Mouse (Mus musculus) lung, postnatal 36 days (tissue): ENCODE data around the gene Kcnk13.

Experiments used
- DNase-seq: peaks from one replicate; pipeline ENCODE4 v3.0.0; 2022; ENCODE audit warnings: mixed read lengths

Gene Kcnk13

GRCm38 (mm10) chr12:100023821-100024365 is 59.6 kb downstream of the Kcnk13 start:
- no peak for DNase-seq

- DNase-seq: no peak
Measured at GRCm38 (mm10) chr12:100025675-100026074, 61.4 kb downstream of the Kcnk13 start.

DNA sequence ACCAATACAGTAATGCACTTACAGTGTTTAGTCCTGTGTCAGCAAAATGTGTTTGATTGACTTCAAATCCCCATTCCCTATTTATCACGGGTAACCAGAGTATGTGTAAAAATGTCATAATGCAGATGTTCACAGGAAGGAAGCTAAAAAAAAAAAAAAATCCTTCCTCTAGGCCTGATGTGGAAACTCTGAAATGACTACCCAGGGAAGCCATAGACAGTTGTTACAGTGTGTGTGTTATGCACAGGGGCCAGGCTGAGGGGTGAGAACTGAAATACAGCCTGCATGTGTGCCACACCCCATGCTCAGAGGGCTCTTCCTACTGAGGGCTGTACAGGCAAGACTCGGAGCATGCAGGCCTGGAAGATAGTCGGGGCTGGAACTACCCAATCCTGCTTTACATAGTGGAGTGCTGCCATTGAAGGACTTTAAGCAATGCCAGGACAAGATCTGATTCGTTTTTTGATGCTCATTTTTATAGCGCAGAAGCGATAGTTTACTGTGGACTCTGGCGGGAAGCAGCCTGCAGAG is 62.5 kb downstream of the Kcnk13 start:
- DNase-seq: no peak

DNA sequence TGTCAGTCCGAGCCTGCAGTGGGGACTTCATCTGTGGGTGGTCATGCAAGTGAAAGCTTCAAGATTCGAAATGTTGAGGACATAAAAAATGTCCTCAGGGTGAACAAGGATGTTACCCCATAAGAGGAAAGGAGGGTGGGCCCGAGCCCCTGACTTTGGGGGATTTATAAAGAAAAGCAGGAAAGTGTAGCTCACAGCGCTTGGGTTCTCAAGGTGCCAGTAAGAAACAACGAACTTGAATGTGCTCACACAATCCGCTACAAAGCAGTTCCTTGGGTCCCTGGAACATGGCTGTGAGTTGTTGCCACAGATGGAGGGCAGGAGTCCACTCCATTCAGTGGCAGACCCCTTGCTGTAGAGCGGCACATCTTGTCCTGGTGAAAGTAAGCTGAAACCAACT is 63.0 kb downstream of the Kcnk13 start:
- DNase-seq: no peak

DNA sequence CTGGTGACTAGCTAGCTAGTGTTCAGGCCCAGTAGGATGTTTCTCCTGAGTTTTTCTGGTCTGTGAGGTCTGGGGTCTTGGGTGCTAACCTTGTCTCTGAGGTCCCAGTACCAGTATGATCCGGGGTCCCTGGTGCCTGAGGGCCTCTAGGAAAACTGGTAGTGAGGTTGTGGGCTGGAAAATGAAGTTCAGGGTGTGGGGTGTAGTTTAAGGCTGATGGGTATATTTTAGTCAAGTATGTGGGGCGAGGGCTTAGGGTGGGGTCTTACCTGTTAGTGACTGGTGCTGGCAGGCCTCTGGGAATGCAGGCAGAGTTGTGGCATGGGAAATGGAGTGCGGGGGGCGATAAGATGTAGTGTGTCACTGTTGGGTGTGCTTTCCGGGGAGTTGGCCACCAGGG is 67.4 kb downstream of the Kcnk13 start:
- no peak for DNase-seq

DNA sequence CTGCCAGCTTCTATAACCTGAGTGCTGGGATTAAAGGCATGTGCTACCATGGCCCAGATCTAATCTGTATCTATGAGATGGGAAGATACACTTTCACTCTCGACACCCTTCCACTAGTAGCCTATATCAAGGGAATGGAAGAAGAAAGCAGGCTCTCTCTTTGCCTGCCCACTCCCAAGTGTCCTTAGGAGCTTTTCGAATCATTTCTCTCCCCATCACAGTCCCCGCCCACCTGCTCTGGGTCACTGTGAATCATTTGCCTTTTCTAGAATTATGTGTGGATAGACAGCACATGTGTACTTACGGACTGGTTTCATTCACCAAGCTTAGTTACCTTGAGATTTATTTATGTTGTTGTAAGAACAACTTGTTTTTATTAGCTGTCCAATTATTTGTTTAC is 68.2 kb downstream of the Kcnk13 start:
- DNase-seq: no peak

DNA sequence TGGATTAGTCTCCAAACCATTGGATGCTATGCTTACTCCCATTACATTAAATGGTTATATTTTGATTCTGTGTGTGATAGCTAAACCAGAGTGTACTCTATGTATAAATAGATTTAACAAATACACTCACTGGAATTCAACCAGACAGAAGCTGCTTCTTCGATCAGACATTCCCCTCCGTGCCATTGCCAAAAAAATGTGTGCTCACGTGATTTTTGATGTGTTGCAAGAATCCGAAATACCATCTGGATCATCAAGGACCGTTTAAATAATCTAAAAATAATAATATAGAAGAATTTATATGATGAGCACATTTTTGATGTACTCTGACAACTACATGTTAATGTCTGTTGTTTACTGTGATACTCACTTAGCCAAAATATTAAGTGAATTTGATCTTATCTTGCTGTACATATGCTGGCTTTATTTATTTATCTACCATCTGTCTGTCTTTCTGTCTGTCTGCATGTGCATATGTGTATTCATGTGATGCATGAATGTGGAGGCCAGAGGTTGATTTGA is 74.5 kb downstream of the Kcnk13 start:
- DNase-seq: no peak

- peak; percentile 5 for DNase-seq
Measured at GRCm38 (mm10) chr12:100042116-100042515, 77.8 kb downstream of the Kcnk13 start.

DNA sequence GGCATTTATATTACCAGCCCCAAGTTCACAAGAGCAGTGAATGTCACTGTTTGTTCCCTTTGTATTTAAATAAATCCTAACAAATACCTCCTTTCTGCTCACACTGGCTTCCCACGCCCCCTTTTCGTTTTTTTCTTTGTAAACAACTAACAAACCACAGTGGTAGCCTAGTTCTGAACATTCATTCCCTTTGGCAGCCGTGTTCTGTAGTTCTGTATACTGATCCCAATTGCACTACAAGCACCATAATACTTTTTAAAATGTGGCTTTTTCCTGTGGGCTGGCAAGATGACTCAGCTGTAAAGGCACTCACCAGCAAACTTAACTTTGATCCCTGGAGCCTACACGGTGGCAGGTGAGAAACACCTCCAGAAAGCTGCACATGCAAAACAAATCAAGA is 80.4 kb downstream of the Kcnk13 start:
- DNase-seq: no peak

DNA sequence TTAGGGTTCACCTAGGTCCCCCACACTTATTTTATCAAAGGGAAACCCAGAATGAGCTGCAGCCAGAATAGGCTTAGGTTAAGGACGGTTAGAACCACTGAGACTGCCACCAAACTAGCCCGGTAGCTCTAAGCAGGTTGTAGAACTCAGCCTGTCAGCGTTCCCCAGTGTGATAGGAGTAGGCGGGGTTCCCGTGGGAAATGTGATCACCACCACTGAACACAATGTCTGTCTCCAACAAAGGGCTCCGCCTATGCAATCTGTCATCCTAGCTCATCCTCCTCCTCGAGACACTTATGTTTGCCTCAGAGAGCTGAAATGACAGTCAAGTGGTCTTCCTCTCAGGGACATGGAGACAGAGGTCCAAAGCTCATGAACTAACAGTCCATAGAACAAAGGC is 86.3 kb downstream of the Kcnk13 start:
- no peak for DNase-seq

GRCm38 (mm10) chr12:100053617-100054016 is 89.3 kb downstream of the Kcnk13 start:
- no peak for DNase-seq

GRCm38 (mm10) chr12:100061071-100061470 is 96.8 kb downstream of the Kcnk13 start:
- DNase-seq: no peak

DNA sequence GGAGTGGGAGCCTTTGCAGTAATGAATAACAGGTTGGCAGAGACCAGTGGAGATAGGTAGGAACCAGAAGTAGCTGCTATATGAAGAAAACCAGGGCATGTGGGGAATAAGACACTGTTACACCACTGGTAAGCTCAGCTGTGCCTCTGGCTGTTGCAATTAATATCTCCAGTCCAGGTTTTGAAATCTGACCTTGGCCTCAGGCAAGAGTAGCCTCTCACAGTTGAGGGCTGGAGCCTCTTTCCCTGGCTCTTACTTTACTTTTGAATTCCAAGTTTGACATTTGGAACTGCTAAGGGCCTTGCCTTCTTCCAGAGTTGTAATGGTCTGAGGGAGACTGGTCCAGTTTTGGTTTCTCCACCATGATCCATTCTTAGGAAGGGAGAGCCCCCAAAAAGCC is 97.5 kb downstream of the Kcnk13 start:
- peak; percentile 58 for DNase-seq

DNA sequence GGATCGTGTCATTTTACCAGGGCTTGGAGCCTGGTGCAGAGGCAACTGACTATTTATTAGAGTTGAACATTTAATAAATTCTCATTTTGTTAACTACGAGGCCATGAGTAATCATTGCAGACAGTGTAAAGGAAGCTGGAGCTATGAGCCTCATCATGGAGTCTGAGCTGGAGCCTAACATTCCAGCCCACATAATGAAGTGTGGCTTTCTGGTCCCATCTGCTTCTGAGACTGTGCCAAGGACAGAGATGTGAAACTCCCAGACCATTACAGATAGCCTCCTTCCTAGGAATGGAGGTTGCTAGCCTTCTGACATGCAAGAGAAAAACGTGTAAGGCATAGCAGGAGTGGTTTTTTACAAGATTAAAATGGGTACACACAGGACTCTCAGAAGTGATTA is 98.3 kb downstream of the Kcnk13 start:
- DNase-seq: peak; percentile 64

DNA sequence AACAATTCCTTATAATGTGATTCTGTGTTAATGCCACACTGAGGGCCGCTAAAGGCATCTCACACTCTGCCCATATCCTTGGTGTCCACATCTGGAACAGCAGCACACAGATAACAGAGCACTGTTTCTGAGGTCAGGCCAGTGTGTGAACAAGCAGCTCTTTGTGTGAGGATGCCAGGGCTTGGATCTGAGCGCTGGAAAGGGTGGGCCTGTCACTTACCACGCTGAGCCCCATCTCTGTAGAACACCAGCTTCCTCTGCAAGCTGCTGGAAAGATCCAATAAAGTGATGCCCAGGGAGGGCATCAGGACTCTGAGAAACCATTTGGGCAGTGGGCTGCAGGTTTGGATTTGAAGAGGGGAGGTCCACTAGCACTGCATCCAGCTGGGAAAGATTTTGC is 100.8 kb downstream of the Kcnk13 start:
- no peak for DNase-seq

- peak; percentile 41 for DNase-seq
Measured at GRCm38 (mm10) chr12:100067477-100067876, 103.2 kb downstream of the Kcnk13 start.

DNA sequence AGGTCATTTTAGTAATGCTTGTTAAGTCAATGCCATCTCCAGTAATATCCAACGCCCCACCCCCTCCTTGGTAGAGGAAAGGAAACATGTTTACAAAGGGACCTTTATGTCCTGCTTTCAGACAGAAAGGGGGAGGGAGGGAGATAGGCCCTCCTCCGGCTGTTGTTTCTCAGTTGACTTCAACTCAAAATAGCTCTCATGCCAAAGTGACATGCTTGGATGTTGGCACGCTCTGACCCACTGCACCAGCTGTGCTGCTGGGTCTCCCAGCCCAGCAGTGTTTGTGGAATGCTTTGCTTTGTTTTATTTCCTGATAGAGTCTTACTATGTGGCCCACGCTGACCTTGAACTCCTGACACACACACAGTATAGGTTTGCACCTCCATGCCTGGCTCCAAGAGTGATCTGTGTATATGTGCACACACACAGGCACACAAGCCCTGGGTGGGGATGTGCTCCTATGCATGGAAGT is 108.9 kb downstream of the Kcnk13 start:
- no peak for DNase-seq

GRCm38 (mm10) chr12:100075715-100076114 is 111.4 kb downstream of the Kcnk13 start:
- no peak for DNase-seq

- DNase-seq: peak; percentile 52
Measured at GRCm38 (mm10) chr12:100079636-100080286, 115.5 kb downstream of the Kcnk13 start.

GRCm38 (mm10) chr12:100088026-100088425 is 123.7 kb downstream of the Kcnk13 start:
- no peak for DNase-seq

DNA sequence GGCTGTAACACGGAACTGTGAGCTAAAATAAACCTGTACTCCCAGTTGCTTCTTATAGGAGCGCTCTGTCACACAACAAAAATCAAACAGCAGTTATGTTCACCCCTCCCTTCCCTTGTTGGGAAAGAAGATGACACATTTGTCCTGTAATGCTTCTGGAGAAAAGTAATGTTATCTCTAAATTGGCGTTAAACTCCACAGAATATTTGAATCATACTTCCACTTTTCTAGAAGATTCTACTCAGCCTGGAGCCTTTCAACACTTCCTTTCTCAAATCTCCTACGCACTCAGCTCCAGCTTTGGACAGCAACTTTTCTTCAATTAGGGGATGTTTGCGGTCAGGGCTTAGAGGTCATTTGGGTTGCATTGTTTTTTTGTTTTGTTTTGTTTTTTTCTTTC is 125.0 kb downstream of the Kcnk13 start:
- DNase-seq: peak; percentile 44

DNA sequence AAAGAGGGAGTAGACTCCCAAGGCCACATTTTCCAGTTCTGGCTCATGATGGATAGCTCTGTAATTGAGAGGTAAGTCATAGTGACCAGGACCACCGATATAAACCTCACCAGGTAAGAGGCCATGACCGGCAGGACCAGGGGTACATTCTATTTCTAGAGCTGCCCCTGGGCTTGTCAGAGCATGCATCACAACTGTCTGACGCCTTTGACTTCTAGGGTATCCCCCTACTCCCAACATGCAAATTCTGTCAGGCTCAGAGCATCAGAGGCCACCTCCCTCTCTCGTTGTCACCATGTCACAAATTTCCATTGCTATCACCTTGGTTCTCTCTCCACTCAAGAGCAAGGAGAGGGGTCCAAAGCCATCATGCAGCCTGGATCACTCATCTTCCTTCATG is 126.5 kb downstream of the Kcnk13 start:
- no peak for DNase-seq

GRCm38 (mm10) chr12:100093046-100093445 is 128.7 kb downstream of the Kcnk13 start:
- no peak for DNase-seq

- no peak for DNase-seq
Measured at GRCm38 (mm10) chr12:100099971-100100706, 135.8 kb downstream of the Kcnk13 start.
